Mouse (Mus musculus): Measurements from ENCODE around the gene Stx3.

The Stx3 gene

DNA sequence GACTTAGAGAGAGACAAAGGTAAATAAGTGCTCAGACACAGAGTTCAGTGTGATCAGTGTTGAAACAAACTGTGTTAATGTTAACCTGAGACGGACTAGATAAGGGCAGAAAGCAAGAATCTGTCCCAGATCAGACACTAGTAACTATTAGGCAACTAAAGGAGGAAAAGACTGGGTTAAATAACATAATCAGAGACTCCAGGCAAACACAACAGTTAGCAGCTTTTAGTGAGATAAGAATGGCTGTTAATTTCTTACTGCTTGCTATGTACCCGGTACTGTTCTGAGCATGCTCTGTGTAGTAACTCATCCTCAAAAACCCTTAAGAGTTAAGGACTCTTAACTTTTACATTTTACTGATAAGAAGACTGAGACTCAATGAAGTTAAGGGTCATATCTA lies 93.3 kb downstream of the Stx3 start:
- DNase-seq (ENCODE audit: low spot score in 2 of 2), result no peak
